Mouse (Mus musculus) right cerebral cortex, postnatal 36 days (tissue): ENCODE results near the gene Shisal2a.

ENCODE experiments used
- DNase-seq, 2 experiments: peaks; one replicate each; pipeline ENCODE4 v3.0.0; 2022; ENCODE audit warnings: low spot score in 2 of 2, mixed read lengths in 1 of 2

Shisal2a gene

GRCm38 (mm10) chr4:108383183-108383714, at the start of gene Shisal2a:
Gene Shisal2a, minus strand, starts transcription at chr4:108383349.
- no peak for DNase-seq

DNA sequence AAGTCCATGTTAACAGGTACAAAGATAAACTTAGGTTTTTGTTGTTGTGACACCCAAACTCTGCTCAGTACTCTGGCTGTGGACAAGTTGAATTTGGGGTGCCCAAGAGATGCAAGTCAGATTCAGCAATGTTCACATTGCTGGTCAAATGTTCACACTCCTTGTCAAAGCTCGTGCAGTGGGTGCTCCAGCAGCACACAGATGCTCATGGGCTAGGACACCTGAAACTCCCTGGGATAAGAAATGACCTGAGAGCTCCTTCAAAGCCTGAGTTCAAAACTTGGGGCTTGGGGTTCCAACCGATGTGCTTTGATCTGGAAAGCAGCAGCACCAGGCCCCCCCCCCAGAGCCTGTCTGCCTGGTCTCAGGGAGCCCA, 48.4 kb upstream of the Shisal2a start:
- DNase-seq, result no peak

DNA sequence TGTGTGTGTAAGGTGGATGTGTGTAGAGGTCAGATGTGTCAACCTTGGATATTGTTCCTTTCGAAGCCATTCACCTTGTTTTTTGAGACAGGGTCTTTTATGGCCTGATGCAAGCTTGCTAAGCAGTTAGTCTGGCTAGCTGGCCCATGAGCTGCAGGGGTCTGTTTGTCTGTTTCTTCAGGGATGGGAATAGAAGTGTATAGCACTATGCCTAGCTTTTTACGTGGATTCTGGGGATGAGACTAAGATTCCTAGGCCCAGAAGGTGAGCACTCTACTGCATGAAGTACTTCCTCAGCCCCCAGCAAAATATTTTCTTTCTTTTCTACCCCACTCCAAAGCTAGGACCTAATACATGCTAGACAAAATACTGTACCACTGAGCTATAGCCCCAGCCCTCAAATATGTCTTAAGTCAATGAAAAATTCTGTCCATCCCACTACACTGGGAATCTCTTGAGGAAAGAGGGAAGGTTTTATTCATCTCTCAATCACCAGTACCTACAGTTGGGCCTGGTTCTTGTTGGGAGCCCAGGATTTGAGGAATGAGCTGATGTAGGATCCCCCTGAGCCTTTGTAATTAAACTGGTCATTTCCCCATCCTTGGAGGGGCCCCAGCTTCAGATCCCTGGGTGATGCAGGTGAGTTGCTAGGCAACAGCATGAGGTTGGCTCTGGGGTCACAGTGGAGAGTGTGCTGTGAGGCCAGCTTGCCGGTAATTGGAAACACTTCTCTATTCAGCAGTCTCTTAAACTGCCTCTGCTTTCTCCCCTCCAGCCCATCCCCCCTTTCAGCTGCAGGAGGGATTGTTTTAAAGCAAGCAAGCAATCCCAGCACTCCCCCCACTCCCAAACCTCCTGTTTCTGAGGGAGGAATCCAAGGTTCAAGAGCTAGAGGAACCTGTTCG, 47.8 kb upstream of the Shisal2a start:
- no peak for DNase-seq

- no peak for DNase-seq
Measured at GRCm38 (mm10) chr4:108428341-108428721, 45.2 kb upstream of the Shisal2a start.

GRCm38 (mm10) chr4:108427719-108428340, 44.7 kb upstream of the Shisal2a start:
- no peak for DNase-seq

GRCm38 (mm10) chr4:108424587-108424986, 41.4 kb upstream of the Shisal2a start:
- no peak for DNase-seq

DNA sequence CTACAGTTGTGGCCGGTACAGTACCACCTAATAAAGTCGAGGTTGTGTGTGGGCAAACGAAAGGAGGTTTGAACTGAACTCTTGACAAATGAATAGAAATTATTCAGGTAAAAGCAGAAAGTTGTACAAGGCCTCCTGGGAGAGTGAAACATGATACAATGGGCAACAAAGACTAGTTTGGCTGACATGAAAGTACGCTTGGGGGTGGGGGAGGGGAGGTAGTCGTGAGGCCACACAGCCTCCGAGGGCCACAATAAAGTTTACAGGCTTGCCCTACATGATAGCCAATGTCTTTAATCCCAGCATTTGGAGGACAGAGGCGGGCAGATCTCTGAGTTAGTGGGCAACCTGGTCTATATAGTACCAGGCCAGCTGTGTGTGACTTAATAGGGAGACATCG, 24.5 kb upstream of the Shisal2a start:
- DNase-seq, result no peak

DNA sequence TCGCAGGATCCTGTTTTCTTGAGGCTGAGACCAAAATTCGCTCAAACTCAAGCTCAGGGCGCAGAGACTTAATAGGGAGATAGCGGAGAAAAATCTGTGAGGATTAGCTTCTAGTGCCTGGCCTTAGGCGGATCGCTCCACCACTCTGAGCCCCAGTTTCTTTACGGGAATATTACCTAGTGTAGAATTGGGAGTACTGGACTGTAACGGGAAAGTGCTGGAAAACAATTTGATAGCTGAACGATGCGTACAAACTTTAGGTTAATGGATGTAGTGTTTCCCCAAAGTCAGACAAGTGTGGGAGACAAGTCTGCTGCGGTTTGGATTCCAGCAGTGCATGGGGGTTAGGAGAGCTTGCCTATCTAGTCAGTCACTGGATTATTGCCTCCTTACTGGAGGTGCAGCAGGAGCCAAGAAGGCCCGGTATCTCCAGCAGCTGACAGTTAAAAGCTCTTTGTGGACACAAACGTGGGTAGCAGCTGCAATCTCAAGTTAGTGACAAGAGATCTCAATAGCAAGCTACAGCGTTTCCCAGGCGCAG, 23.8 kb upstream of the Shisal2a start, which contains the start of gene Gpx7:
Gpx7 (minus strand) TSS at position 101 of the 541 bp plus-strand sequence.
- DNase-seq, result no peak

GRCm38 (mm10) chr4:108406138-108406860, 23.1 kb upstream of the Shisal2a start:
- peak; percentile 52 to 54 for DNase-seq

DNA sequence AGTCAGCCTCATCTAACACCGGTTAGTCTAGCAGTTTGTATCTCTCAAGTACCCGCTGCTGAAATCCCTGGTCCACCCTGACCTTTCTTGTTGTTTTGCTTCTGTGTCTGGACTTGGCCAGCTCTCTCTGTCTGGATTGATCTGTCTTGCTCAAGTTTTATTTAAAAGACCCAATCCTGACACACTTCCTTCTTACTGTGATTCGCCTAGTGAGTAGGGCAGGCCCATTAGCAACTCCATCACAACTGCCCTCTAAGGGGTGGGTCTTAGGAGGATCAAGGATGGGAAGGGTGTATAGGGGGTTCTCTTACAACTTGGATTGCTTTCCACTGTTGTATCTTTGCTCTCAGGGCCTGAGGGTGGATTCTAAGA, 22.6 kb upstream of the Shisal2a start:
- DNase-seq, result no peak

DNA sequence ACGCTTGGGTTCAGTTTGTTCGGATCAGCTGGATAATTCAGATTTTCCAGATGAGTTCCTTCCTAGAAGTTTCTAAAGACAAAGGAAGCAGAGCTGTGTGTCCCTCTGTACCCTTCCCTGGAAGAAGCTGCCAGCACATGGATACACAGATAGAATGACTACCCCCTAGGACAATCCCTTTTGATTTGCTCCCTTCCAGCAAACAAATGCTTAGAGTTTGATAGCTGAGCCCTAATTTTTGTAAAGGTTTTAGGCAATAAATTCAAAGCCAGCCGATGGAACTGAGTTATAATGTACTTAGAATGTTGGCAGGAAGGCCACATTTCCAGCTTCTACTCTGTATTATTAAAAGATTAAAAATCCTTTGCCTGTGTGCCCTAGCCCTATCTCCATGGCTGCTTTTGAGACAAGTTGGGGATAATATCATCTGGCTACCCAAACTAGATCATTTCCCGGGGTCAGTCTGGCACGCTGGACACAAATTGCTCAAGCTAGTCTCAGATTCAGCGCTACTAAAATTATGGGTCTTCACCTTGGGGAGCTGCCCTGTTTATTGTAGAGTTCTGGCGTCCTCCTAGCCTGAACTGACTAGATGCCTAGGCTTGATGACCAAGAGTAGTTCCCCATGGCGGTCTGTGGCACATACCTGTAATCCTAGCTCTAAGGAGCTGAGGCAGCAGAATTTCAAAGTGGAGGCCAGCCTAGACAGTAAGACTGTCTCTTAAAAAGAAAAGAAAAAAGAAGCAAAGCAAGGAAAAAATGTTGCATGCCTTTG, 20.9 kb upstream of the Shisal2a start:
- no peak for DNase-seq

- DNase-seq, result no peak
Measured at GRCm38 (mm10) chr4:108400395-108400794, 17.2 kb upstream of the Shisal2a start.

GRCm38 (mm10) chr4:108394236-108394635, 11.1 kb upstream of the Shisal2a start:
- DNase-seq, result no peak

- no peak for DNase-seq
Measured at GRCm38 (mm10) chr4:108392558-108392957, 9.4 kb upstream of the Shisal2a start.

- DNase-seq, result no peak
Measured at GRCm38 (mm10) chr4:108391124-108391523, 8.0 kb upstream of the Shisal2a start.

DNA sequence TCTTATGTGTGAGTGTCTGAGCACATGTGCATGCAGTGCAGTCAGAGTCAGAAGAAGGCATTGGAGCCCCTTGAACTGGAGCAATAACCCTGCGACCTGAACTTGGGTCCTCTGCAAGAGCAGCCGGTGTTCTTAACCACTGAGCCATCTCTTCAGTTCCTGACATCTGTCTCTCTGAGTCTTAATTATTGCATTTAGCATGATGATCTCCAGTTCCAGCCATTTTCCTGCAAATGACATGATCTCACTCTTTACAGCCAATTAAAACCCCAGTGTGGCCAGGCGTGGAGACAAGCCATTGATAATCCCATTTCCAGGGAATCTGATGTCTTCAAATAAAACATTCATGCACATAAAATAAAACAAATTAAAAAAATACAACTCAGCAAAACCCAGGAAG, 5.6 kb upstream of the Shisal2a start:
- no peak for DNase-seq

DNA sequence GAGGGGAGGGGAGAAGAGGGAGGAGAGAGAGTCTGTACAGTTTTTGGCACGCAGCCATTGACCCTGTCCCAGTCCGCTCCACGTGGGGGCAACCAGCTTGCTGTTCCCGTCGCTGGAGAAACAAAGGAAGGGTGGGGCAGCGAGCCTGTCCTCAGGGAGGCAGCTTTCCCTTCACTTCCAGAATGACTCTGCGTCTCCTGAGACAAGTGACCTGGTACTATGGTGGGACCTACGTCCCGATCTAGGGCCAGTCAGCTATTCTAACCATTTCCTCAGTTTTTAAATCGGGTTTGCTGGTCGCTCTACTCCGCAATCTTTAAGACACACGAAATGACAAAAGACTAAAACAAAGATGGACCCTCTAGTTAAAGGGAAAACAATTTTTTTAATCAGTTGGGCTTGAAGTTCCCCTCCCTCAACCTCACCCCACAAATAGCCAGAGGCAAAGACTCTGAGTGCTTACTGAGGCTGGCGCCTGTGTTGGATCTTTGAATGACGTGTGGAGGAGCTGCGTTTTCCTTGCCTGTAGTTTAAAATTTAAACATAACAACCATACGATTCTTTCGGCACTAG, 4.6 kb upstream of the Shisal2a start:
- DNase-seq, result no peak

DNA sequence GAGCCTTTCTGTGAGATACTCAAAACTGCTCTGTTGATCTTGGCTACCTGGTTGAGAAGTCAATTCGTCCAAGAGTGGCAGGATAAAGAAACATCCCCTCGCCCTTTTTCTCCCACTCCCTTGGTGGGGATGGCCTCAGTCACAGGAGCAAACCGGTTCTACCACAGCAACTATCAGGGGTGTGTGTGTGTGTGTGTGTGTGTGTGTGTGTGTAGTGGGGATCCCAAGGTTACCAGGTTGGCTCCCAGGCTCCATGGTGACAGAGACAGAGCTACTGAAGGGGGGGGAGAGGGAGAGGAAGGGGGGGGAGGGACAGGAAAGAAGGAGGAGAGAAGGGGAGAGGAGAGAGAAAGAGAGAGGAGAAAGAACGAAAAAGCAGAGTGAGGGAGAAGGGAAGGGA, 4.0 kb upstream of the Shisal2a start:
- no peak for DNase-seq

- DNase-seq, result no peak
Measured at GRCm38 (mm10) chr4:108386087-108386486, 2.9 kb upstream of the Shisal2a start.

GRCm38 (mm10) chr4:108380146-108380545, 3.0 kb downstream of the Shisal2a start:
- no peak for DNase-seq

DNA sequence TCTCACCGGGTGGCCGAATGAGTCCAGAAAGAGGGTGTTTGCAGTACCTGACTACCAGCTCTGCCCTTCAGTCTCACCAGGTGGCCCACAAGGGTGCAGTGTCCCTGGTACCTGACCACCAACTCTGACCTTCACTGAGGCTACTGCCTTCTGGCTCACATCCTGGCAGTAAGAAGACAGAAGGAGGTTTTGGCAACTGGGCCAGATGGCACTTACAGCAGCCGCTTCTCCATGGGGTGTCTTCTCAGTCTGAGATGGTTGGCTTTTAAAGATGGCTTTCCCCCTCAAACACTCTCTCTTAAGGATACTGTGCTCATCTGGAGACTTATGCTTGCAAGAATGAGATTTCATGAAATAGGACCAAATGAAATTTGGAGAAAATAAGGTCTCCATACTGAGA, 3.7 kb downstream of the Shisal2a start:
- no peak for DNase-seq
